Mouse (Mus musculus) adrenal gland, postnatal 36 days (tissue): ENCODE data around the gene Adcy5. TPM values are rescaled to one million over a fixed set of nuclear protein-coding genes. Genes with fewer than 3 reads are reported as not detected.

Experiments used
- DNase-seq, 2 experiments: peaks; one replicate each; pipeline ENCODE4 v3.0.0; 2021; ENCODE audit warnings: mixed read lengths in 1 of 2
- long read RNA-seq, 2 experiments: library from polyadenylated mRNA; stranded (forward); transcript quantifications; one replicate each; pipeline ENCODE4 v2.0.0; 2021; ENCODE audit warnings: borderline sequencing depth in 2 of 2
- total RNA-seq, 2 experiments: library from RNA; stranded (reverse); gene quantifications; 2 replicates each; pipeline ENCODE4 v1.2.3; 2021

Gene Adcy5
- 10 to 100 TPM in 1 of 2 experiments, 1 to 10 TPM in 1; 7.8 to 13.9 TPM for total RNA-seq
- long read RNA-seq, experiment 1, full-length matches to known transcripts: 2 of 8 reads
- long read RNA-seq, experiment 1, partial matches to known transcripts: 4 of 8 reads
- long read RNA-seq, experiment 1, other reads (novel, unspliced or antisense): 2 of 8 reads
- long read RNA-seq, experiment 2, full-length matches to known transcripts: 1 of 2 reads
- long read RNA-seq, experiment 2, partial matches to known transcripts: 0 of 2 reads
- long read RNA-seq, experiment 2, other reads (novel, unspliced or antisense): 1 of 2 reads

DNA sequence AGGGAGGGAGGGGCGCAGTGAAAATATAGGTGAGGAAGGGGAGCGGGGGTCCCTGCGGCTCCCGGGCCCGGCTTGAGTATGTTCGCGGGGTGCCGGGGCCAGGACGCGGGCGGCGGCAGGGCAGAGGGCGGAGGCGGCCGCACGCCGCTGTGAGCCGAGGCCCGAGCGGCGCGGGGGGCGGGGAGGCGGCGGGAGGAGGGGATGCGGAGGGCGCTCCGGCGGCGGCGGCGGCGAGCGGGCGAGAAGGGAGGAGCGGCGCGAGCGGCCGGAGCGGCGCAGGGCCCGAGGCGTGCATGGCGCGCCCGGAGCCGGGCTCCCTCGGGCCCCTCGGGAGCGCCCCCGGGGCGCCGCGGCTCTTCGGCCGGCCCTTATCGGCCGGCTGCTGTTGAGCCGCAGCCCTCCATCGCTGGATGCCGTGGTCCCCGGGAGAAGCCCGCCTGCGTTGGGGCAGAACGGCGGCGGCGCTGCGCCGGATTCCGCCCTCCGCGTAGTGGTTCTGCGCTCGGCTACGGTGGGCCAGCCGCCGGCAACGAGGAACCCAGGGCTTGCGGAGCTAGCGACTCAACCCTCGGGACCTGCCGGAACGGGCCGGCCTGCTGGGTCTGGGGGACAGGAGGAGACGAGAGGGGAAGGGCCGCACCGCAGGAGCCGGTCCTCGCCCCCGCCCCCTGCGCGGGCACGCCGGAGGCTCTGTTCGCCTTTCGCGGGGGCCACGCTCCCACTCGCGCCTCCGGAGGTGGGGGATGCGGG, at the start of gene Adcy5:
TSS of gene Adcy5 (plus strand) at position 237 of the 750 bp plus-strand sequence.
- DNase-seq: peak; percentile 33 to 62

DNA sequence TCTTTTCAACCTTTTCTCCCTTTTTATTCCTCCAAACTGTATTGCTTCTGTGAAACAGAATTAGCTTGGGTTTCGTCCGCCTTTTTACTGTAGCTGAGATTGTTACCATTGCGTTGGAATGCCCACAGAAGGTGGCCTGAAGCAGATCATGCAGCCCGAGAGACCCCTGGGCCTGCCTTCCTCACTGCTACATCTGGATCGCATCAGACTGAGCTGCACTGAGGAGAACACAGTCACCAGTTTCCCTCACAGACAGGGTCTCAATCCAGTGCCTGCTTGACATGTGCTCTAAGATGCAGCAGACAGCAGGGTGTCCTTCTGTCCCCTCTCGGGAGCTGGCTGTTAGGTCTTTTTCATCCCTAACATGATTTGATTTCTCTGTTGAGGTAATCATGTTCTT, 46.7 kb upstream of the Adcy5 start:
- no peak for DNase-seq

DNA sequence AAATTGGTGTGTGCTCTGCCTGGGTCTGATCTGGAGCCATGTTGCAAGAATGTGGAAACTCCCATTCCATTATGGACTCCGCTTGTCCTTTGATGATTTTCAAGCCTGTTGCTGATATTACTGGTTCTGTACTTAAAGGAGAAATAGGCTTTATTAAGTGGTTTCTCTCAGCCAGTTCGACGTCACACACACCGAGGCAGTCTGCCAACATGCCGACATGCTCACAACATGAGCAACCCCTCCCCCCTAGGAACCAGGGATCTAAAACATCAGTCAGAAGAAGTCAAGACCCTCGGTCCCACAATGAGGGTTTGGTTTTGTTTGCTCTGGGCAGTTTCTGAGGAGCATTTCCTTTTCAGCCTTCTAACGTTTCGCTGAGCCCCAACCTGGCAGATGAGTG, 45.5 kb upstream of the Adcy5 start:
- DNase-seq: no peak

DNA sequence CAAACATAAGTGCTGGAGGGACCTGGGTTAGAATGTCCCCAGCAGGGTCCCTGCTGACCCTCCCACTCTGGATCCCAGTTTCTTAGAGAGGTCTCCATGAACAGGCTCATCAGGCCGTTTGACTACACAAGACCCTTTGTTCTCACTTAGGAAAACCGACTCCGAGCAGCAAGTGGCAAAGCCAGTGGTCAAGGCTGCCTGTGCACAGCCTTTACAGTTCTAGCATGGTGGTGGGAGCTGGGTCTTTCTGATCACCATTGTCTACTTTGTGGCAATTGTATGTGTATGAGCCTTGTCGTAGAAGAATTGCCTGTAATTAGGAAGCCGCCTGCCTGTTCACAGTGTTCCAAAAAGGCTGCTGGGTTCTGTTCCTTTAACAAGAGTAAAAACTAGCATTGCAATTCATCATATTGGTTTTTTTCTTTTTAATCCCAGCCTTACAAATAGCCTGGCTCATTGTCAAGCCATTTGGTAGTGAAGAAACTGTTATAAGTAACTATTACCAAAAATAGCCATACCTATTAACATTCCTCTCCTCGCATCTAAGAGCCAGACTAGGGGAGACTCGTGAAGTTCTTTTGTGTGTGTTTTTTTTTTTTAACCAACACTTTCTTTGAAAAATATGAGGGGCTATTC, 44.9 kb upstream of the Adcy5 start:
- DNase-seq: no peak

DNA sequence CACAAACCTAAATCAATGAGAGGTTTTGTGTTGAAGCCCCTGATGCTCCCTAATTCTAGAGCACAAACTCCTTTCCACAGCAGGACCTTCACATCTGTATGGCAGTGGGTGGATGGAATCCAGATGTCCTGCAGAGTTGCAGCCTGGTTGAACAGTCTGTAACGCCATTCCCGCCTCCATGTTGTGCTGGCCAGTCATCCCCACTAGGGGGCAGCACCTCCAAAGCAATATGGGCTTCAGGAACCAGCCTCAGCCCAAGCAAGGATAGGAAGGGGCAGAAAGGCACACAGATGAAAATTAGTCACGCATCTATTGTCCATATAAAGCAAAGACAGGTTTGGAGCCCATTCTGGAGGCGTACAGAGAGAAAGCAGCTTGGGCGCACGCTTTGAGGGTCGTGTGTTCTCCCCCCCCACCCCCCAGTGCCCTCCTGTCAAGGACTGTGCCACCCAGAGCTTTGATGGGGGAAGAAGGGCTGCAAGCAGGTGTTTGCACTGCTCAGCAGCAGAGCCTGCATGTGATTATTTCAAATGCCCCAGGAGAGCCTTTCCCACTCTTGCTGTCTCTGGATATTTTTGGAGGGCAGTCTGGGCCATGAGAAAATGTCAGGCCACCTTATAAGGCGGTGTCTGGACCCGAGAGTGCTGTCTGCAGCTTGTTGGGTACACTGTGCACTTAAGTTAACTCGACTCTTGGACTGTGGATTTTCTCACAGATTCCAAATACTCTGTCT, 44.1 kb upstream of the Adcy5 start:
- peak; percentile 87 to 88 for DNase-seq

DNA sequence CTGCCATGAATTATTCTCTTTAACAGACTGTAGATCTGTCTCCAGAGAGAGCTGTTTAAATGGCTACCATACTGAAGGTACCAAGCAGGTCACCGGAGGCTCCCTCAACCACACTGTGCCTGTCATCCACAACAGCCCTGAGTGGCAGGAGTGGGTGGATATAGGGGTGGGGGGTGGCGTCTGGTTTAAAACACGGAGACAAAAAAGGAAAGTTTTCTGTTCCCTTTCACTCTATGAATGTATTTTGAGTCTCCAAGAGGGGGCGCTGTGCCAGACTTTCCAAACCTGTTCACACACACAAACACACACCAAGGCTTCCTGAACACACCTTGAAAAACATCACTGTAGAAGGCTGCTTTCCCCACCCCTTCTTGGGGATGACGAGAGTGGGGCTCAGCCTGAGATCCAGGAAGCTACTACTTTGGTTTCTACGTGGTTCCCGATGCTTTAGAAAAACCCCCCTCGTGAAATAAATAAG, 43.5 kb upstream of the Adcy5 start:
- peak in 1 of 2 experiments; percentile 28 for DNase-seq

DNA sequence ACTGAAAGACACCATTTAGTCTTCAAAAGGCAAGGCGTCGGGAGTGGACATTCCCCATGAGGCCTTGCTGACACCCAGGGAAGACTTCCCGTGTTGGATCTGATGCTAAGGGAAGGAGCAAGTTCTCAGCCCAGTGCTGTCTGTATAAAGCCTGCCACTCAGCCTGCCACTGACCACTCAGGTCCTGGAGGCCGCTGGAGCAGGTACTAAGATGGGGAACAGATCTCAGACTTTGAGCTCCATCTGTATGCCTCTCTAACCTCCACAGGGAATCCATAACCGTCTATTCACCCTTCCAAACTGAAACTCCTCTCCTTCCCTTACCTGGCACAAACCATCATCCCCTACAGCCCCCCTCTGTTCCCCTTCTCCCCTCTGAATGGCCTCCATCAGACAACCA, 41.2 kb upstream of the Adcy5 start:
- no peak for DNase-seq

DNA sequence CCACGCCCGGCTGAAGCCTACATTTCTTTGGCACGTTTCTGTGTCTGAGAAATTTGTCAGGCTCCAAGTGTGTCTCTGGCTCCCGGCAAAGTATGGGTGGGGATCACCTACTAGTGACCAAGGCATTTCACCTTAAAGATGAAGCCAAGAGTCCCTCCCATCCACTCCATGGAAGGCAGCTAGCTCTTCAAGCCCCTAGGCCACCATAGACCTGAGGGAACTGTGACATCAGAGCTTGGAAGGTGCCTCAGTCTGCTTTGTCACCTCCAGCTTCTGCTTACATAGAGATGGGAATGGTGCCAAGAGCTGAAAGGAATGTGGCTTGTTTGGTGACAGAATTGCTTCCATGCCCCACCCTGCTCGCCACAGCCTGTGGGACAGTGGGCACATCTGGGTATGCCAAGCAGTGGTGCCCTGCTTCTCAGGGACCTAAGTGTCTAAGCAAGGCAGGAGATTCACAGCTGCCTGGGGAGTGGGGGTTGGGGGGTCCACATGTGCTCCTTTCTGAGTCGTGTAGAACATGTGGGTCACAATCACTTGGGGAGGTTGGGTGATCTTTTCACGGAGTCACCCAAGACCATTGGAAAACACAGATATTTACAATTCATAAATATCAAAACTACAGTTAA, 38.2 kb upstream of the Adcy5 start:
- DNase-seq: no peak

DNA sequence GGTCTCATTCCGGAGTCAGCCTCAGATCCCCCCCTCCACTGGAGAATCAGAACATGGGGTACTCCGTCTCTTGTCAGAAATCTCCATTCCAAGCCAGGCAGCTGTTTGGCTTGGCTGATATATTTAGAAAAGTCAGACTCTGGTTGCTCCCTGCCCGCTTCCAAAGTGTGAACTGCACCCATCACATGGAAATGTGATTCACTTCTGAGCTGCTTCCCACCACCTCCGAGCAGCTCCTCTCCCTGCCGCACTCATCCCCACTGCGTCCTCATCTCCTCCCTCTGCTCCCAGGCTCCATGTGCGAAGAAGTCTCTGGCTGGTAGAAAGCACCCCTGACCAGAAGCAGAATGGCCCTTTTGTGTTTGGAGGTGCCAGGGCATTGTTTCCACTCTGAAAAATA, 37.2 kb upstream of the Adcy5 start:
- no peak for DNase-seq

DNA sequence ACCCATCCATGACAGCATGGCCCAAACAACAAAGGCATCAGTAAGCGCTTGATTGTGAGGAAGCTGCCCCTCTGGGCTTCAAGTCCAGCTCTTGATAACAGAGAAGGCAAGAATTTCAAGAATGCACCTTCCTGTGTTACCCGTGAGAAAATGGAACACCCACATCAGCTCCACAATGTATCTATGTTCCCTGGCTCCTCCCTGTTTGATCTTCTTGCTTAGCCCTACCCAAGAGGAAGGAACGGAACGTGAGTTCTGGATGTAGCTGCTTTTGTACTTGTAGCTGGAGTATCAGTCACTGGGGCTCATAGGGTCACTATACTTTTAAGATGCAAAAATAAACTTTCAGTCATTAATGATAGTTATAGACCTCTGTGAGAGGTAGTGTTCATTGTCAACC, 34.1 kb upstream of the Adcy5 start:
- DNase-seq: no peak

DNA sequence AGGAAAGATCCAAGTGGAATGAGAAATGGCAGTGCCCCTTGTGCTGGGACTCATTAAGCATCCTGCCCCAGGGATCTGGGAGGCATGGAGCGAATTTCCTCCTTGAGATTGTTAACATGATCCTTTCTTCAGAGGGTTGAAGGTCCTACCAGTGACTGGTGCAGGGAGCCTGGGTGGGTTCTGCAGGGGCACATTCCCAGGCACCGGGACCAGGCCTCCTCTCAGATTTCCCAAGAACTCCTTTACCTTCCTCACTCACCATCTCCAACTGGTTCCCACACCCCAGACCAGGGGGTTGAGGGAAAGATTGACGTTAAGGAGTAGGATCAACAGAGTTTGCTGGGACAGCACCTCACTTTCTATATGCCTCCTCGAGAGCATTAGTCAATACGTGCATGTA, 27.4 kb upstream of the Adcy5 start:
- no peak for DNase-seq

DNA sequence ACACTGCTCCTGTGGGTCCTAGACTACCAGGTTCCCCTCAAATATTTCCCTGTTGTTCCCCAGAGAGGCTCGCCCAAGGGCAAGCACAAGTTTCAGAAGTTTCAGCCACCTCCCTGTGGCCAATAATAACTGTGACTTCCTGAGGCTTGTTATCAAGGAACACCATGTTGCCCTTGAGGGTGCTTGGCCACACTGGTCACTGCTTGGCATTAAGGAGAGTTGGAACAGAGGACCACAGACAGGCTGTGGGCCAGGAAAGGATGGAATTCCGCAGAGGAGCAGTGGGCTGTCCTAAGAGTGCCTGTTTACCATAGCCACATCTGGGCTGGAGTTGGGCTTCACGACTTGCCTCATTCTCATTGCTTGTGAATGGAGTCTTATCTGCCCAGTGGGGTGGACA, 24.5 kb upstream of the Adcy5 start:
- DNase-seq: no peak

DNA sequence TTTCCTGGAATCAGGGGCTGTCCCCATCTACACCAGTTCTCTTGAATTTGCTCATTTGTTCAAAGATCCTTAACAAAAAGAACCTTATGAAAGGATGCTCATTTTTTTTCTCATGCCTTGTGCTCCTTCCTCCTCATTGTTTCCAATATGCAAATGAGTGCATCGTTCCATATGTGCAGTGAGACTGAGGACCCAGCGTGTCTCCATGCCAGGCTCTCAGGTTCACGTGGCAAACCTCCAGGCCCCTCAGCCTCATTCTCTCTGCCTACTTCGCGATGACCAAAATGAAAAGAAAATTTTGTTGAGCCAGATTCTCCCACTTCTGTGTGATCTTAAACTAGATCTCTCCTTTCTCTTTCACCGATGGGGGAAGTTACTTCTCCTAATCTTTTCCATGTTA, 15.3 kb upstream of the Adcy5 start:
- no peak for DNase-seq

DNA sequence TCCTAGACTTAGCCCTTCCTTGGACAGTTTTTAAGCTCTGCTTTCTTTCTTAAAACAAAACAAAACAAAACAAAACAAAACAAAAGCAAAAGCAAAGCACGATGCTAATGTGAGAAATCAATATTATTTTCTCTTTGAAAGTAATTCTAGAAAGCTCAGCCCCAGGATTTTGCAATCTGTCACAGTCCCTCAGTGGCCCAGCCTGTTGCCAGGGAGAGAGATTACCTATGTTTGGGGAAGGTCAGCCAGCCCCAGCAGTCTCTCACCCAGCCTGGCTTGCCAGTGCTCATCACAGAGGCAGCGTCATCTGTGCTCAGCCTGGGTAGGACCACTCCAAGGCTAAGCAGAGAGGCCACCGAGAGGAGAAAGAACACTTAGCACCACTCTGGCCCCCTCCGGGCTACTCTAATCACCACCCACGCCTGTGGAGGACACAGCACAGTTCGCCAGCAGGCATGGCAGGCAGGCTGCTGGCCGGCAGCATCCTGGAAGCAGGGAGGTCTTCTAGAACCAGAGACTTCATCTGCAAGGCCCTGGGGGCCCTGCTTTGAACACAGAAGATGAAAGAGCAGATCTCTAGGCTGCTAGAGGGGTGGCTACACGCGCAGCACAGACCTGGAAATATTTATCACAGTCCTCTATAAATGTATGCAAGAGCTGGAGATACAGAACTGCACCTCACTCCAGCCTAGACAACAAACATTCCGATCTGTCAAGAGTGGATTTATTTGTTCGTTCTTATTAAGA, 14.6 kb upstream of the Adcy5 start:
- peak in 1 of 2 experiments; percentile 27 for DNase-seq

DNA sequence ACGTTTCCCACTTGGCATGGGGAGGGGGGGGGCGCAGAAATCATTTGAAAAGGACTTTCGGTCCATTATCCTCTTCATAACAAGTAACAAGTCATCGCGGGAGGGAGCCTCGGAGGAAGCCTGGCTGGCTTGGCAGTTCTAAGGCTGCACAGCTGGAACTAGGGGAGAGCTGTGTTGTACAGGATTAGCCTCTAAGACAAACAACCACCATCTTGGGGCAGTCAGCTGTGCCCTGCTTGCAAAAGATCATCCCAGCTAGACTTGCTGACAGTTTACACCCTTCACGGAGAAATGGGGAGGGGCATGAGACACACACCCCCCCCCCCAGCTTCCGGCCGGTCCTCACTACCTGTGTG, 14.1 kb upstream of the Adcy5 start:
- DNase-seq: no peak

DNA sequence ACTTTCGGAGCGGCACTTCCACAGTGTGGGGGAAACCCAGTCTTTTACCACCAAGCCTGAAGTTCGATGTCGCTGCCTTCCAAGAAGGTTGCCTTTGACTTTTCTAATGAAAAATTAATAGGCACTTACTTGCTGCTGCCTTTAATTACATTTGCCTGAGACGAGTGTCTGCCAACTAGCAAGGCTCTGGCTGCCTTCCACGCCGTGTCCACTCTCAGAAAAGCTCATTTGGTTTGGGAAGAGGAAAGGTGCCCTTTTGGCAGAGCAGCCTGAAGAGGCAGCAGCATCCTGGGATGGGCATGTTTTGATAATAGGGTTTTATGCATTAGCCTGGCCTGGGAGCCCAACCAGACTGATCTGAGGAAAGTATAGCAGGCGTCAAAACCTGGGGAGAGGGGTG, 12.8 kb upstream of the Adcy5 start:
- no peak for DNase-seq

DNA sequence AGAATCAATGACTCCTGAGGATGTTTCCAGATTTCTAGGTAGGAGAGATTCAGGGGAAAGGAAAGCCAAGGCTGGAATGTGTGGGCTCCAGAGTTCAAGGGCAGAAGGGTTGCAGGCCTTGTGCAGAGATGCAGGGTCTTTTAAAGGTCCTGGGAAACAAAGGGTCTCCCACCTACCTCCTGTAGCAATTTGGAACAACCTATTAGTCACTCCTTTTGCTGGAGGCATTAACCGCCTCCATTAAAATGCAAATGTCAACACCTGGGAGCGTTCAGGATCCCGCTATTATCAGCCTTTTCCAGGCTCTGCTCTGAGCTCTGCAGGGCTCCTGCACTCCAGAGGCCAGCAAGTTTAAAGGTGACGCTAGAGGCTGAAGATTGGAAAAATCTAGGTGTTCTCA, 8.5 kb upstream of the Adcy5 start:
- DNase-seq: no peak

DNA sequence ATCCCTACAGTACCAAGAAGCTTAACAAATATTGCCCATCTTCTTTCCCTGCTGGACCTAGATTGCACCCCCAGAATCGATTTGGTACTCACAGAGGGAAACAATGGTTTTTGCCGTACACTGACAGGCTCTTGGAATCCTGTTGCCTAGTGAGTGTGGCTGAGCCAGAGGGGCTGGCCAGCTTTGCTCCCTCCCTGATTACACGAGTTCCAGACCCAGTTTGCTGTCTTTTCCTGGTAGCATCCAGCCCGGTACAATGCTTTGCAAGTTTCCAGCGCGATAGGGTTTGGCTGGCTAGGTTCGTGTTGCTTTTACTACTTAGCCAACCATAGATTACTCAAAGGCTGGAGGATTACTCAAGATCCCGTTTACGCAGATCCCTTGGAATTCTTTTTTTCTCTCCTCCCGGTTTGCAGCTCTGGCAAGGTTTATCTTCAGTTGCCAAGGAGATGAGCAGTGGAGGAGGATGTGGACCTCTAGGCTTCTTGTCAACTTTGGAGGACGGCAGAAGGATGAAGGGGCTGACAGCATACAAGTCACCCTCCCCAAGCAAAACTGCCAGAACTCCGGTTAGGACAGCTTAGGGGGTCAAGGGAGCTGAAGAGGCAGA, 1.4 kb upstream of the Adcy5 start:
- no peak for DNase-seq

DNA sequence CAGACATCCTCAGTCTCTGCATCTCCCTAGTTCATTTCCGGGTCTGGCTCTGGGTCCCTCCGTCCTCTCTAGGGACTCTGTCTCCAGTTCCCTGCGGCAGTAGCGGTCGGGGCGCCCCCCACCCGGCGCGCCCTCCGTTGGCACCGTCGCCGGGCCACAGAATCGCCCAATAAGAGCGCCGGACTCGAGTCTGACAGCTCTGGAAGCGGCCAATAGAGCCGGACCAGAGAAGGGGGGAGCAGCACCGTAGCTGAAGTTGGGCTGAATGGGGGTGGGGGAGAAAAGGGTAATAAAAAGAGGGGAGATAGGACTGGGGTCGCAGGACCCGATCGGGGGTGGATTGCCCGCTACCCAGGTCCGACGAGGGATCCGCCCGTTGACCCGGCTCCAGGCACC, 434 bp upstream of the Adcy5 start:
- DNase-seq: peak; percentile 27 to 28

DNA sequence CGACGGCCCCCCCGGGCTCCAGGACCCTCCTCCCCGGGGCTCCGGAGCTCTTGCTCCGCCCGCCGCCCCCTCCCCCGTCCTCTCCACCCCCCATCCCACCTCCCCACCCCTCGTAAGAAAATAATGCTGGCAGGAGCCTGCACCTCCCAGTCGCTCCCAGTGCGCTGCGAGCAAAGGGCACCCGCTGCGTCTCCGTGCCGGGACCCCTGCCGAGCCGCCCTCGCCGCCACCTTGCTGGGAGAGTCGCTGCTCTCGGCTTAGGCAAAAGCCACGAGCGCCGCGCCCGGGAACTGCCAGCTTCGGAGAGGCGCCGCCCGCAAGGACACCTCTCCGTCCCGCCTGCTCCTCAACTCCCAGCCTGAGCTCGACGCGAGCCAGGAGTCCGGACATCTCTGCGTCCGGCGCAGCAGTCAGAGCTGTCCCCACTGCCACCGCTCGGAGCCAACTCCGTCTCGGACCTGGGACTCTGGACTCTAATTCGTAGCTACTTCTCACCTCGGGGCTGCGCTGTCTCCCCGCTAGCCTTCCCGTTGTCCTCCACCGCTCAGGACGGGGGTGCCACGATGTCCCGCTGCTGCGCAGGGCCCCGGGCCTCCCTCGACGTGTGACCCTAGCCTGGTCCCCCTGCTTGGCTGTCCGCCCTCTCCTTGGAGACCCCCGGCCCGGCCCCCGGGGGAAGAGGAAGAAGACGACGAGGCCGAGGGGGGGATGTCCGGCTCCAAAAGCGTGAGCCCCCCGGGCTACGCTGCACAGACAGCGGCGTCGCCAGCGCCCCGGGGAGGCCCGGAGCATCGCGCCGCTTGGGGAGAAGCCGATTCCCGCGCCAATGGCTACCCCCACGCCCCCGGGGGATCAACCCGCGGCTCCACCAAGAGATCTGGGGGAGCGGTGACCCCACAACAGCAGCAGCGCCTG, 971 bp downstream of the Adcy5 start:
- peak; percentile 71 for DNase-seq
